Mouse (Mus musculus) megakaryocyte, embryonic 14.5 days (primary cell): Measurements from ENCODE around the gene Gm20388.

Experiments
- FLI1 ChIP-seq: IDR thresholded peaks from 2 replicates; pipeline ENCODE4 v1.6.1; 2012; ENCODE audit warnings: low read length, inconsistent platforms, mixed read lengths
- GATA1 ChIP-seq: IDR thresholded peaks from 3 replicates; pipeline ENCODE4 v1.6.1; 2012; ENCODE audit warnings: mixed read lengths, low read length, inconsistent platforms, borderline replicate concordance

GRCm38 (mm10) chr8:123477737-123478258, 3567.2 kb downstream of the Gm20388 start, which contains the start of gene Afg3l1:
- no peak for TF ChIP-seq GATA1
- no peak for TF ChIP-seq FLI1
